Mouse (Mus musculus) thymus, postnatal 36 days (tissue): ENCODE measurements around the gene Tub.

Experiments
- DNase-seq, 2 experiments: peaks; one replicate each; pipeline ENCODE4 v3.0.0; 2022; ENCODE audit warnings: mixed read lengths in 2 of 2

Tub gene

DNA sequence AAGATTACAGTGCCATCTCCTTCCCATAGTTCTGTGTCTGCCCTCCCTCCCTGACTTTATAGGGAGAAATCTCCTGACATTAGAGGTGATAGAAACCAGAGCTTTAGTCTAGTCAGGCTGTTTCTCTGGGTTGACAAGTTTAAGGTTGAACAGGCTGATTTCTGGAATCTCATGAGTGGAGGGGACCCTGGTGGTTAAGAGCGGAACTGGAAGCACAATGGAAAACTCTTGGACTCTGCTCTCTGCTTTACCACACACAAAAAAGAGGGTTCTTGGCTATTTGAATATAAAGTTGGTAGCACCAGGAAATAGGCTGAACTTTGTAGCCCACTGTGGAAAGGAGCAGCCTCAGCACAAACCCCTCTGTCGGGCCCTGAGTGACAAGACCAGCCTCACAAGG is 81.9 kb downstream of the Tub start:
- no peak for DNase-seq

DNA sequence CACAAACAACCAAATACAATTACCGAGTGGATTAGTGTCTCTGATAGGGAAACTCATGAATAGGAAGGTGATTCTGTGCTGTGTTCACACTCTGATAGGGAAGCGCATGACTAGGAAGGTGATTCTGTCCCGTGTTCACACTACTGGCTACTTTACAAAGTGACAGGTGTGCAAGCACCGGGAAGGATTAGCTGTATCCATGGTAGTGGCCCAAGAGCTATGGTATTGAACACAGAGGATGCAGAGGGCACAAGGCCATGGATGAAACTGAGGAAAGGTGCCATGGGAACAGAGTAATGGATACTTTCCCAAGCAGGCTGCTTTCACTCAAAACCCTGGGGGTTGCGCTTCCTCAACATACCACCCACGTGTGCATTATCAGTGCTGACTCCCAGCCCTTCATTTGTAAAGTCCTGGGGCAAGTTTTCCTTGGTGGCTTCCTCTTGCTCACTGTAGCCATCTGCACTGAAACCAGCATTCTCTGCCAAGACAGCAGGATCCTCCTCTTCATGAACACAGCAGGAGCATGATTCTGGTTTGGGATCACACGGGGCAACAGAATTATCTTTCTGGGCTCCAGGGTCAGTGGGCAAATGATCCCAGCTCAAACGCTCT is 88.1 kb downstream of the Tub start:
- no peak for DNase-seq

DNA sequence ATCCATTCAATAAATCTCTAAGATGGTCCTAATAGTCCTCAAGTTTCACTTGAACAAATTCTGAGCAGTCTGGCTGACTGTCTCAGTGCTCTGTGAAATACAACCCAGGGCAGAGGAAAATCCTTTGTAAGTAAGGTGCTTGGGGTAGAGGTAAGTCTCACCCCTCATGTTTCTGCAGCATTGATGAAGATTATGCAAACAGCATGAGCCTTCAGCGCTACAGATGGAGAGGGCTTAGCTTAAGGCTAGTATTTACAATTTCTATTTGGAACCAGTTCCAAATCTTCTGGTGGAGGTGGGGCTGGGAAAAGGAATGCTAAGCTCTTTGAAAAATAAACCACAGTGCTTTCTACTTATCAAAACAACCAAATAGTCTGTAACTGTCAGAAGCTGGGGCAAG is 88.8 kb downstream of the Tub start:
- no peak for DNase-seq

DNA sequence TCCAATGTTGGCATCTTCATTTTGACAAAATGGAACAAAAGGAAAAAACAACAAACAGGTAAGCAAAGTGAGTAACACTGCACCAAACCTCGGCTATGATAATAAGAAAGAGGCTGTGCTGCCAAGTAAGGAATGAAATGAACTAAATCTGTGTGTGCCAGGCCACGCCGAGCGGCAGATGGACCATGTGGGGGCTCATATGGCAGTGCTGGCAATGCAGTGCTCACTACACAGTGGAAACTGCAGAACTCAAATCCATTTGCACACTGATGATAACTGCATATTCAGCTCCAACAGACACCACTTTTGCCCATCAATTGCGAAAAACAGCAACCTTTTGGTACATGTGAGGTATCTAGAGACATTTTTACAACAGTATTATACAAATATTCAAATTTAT is 89.3 kb downstream of the Tub start:
- no peak for DNase-seq

DNA sequence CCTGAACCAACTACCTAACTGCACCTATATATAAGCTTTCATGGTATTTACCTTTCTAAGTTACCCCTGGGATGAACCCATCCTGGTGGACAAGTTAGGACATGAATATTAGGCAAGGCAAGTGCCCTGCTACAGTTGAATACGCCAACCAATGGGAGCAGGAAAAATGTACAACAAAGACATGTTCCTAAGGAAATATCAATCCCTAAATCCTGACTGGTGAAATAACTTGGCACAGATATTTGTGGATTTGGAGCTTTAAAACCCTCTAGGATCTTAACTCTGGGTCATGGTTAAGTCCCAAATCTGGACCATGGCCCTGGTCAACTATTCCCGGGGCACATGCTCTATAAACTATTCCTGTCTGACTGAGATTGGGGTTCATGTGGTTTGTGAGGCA is 95.7 kb downstream of the Tub start:
- no peak for DNase-seq

DNA sequence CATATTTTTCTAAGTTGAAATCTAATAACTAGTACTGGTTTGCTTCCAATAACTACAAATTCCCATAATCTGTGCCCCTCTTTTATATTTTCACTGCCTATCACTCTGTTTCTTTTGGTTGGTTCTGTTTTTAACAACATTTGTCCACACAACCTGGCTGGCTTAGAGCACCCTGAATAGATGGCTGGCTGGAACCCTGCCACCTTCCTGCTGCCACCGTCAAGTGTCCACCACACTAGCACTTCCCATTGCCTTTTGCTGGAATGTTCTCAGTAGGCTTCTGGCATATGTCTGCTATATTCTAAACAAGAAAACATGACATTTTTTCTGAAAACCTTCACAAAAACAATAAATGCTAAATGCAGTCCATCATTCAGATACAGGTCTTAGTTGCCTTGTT is 100.7 kb downstream of the Tub start:
- DNase-seq, result no peak

DNA sequence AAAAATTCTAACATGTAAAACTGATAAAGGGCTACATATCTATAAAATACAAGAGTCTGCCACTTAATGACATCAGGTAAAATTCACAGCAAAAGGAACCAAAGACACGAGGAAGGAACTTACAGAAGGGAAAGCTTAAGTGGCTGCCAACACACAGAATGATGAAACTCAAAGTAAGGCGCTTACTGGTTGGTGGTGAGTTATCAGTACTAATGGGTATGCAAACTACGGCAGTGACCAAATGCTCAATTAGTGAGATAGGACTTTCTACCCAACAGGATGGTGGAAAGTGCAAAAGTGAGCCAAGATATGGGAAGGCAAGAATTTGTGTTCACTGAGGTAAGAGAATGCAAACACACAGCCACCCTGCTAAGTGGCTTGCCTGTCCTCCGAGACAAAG is 109.4 kb downstream of the Tub start:
- no peak for DNase-seq

DNA sequence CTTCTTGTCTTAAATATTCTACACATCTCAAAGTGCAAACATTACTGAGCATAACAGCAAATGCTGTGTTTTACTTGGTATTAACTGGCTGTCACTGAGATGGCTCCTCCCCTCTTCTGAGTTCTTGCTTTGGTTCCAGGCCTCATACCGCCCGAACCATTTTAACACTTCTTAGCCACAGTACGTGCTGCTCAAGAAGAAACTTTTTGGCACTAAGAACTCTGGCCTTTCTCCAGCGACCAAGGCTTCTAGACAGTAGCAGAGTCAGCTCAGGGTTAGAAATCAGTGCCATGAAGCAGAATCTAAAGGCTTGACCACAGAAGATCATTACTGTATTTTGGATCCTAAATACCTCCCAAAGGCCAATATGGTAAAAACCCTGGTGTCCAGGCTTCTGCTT is 119.5 kb downstream of the Tub start:
- no peak for DNase-seq

DNA sequence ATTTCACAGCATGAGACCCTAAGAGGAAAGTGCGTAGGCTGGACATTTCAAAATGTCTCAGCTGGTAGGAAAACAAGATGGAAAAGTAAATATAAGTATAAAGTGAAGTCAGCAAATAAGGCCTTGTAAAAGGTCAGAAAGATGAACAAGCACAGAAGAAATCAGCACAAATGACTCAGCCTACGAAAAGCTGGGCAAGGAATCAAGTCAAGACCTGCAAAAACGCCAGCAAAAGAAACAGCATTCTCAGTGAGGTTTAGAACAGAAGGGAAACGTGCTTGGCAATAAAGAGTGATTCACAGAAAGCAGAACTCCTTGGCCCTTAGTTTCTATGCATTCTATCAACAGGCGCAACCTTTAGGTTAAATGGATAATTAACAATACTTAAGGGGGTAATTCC is 122.2 kb downstream of the Tub start:
- DNase-seq, result no peak

DNA sequence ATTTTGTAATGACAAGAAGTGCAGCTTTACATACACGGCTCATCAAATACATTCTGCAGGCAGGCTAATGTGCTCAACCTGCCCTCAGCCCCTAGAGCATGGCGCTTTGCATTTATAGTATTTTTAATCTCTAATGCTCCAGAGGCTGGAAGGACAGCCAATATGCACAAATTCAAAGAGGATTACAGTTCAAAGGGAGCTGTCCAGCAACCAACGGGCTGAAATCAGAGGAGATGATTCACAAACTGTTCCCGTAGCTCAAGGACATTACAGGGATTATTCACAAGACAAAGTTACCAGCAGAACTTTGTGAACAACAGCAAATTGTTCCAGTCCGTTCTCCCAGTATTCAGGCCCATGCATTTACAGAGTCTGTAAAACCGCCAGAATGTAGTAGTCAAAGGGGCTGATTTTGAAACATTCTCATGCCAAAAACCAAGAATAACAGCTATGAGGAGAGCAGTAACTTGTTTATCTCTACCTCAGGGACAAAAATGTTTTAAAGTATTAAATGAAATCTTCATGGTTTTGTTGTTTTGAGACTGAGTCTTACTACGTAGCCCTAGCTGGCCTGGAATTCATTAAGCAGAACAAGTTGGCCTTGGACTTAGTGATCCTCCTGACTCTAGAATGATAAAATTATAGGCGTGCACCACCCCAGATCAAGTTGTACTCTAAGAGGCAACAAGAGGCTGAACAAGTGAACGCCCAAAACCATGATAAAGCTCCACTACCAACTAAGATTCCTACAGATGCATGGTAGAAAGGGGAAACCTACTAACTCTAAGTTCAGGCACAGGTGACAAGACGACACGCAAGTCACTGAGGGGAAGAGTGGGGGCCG is 132.4 kb downstream of the Tub start:
- peak in 1 of 2 experiments; percentile 2 for DNase-seq

DNA sequence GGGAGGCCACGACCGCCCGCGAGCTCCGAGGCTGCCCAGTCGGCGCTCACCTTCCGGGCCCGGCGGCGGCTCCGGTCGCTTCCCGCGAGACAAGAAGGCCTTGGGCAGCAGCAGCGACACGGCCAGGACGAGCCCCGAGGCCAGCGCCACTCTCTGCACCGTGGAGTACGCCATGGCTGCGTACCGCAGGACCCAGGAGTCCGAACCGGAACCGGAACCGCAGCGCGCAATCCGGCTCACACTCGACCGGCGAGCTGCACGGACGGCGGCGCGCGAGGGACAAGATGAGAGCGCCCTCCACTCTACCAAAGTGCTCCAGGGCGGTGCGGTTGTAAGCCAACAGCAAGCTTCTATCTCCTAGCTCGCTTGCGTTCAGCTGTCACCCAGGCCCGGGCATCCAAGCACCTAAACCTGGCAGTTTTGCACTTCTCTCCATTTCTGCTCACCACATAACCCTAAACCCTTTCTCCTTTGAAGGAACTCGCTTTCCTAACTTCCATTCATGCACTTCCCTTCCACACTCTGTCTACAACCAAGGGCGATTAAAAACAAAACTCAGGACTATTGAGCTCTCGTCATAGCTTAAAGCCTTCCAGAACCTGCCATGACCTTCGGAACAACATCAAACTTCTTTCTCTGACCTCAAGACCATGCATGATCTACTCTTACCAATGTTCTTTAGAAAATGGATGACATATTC is 133.1 kb downstream of the Tub start, which contains the start of gene Ric3:
Gene Ric3, minus strand, starts transcription at position 219 of the 700 bp plus-strand sequence.
- DNase-seq, result peak in 1 of 2 experiments; percentile 1

DNA sequence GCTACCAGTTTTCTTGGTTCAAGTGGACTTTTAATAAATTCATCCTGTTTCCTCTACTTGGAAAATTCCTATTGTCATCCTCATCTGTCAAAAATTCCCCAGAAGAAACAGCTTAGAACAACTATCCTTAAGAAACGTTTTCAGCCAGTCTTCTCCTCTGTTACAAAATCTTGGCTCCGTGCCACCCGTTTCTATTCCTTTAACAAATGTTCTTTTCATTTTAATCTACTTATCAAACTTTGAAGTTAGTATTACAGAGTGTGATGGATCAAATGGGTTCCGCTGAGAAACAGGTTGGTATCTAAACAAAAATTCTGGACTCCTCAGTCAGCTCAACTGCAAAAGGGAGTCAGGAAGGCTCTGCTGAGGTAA is 133.7 kb downstream of the Tub start:
- no peak for DNase-seq
